Mouse (Mus musculus) ES-Bruce4 (cell line): ENCODE data around the gene Slco2a1.

Experiments used
- CTCF ChIP-seq: IDR thresholded peaks from one replicate; pipeline ENCODE4 v1.8.1; 2011; ENCODE audit warnings: low read depth, low read length
- EP300 ChIP-seq: IDR thresholded peaks from 2 replicates; pipeline ENCODE4 v1.6.1; 2011; ENCODE audit warnings: low read depth, low read length; ENCODE audit not compliant: insufficient read depth
- POLR2A ChIP-seq: IDR thresholded peaks from one replicate; pipeline ENCODE4 v1.8.1; 2011; ENCODE audit warnings: low read length; ENCODE audit not compliant: insufficient read depth

DNA sequence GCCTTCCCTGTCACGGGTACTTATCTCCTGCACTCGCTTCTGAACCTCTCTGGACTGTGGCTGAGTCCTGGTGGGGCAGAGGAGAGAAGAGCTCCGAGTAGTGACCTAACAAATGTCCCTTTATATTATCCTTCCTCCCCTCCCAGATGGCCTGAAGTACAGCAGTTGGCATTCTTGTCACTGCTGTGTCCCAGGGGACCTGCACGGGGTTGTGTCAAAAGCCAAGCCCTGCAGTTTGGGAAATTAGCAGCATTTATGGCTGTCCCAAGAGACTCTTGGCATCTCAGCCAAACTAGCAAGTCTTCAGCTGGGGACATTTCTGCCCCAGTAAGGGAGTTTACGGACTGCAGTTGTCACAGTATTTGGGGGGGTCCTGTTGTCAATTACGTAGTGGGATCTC, 151.0 kb downstream of the Slco2a1 start:
- no peak for TF ChIP-seq POLR2A
- TF ChIP-seq CTCF = no peak
- no peak for TF ChIP-seq EP300
